Mouse (Mus musculus): ENCODE results near the gene Clic1. TPM values are rescaled to one million over a fixed set of nuclear protein-coding genes. Genes with fewer than 3 reads are reported as not detected.

Clic1 gene
- polyA plus RNA-seq, 1 experiment = 172 TPM

Other genes starting within 250 kb of the Clic1 start
- gene Cyp21a1, start 245.4 kb upstream of the Clic1 start, polyA plus RNA-seq (2012; ENCODE audit: low replicate concordance) = 0.26 and 0.85 TPM in 2 replicates
- gene Stk19, start 213.0 kb upstream of the Clic1 start, polyA plus RNA-seq (2012; ENCODE audit: low replicate concordance) = 35.1 and 41.2 TPM in 2 replicates
- gene Dxo, start 212.9 kb upstream of the Clic1 start, polyA plus RNA-seq (2012; ENCODE audit: low replicate concordance) = 64.7 and 107 TPM in 2 replicates
- gene Skiv2l, start 199.8 kb upstream of the Clic1 start, polyA plus RNA-seq (2012; ENCODE audit: low replicate concordance) = 73.9 and 94.6 TPM in 2 replicates
- 110 and 113 TPM in 2 replicates for gene Nelfe, start 199.6 kb upstream of the Clic1 start, polyA plus RNA-seq (2012; ENCODE audit: low replicate concordance)
- gene Cfb, start 187.4 kb upstream of the Clic1 start, polyA plus RNA-seq (2012; ENCODE audit: low replicate concordance) = 0.42 and 1.0 TPM in 2 replicates
- gene Zbtb12, start 170.5 kb upstream of the Clic1 start, polyA plus RNA-seq (2012; ENCODE audit: low replicate concordance) = 12.3 and 13.4 TPM in 2 replicates
- gene Gm20547, start 167.9 kb upstream of the Clic1 start, polyA plus RNA-seq (2012; ENCODE audit: low replicate concordance) = 0.10 TPM in 1 of 2 replicates, not detected in the other
- 1.6 and 6.5 TPM in 2 replicates for gene C2, start 151.7 kb upstream of the Clic1 start, polyA plus RNA-seq (2012; ENCODE audit: low replicate concordance)
- 299 and 719 TPM in 2 replicates for gene Ehmt2, start 151.5 kb upstream of the Clic1 start, polyA plus RNA-seq (2012; ENCODE audit: low replicate concordance)
- gene Slc44a4, start 135.5 kb upstream of the Clic1 start, polyA plus RNA-seq (2012; ENCODE audit: low replicate concordance) = not detected in 2 replicates
- gene Neu1, start 118.7 kb upstream of the Clic1 start, polyA plus RNA-seq (2012; ENCODE audit: low replicate concordance) = 46.6 and 61.8 TPM in 2 replicates
- 3.0 and 6.4 TPM in 2 replicates for gene Hspa1b, start 90.7 kb upstream of the Clic1 start, polyA plus RNA-seq (2012; ENCODE audit: low replicate concordance)
- not detected in 2 replicates for gene Gm20481, start 80.1 kb upstream of the Clic1 start, polyA plus RNA-seq (2012; ENCODE audit: low replicate concordance)
- gene Hspa1a, start 77.8 kb upstream of the Clic1 start, polyA plus RNA-seq (2012; ENCODE audit: low replicate concordance) = 0.68 and 2.2 TPM in 2 replicates
- gene Hspa1l, start 77.3 kb upstream of the Clic1 start, polyA plus RNA-seq (2012; ENCODE audit: low replicate concordance) = not detected in 2 replicates
- 51.7 and 75.3 TPM in 2 replicates for gene Lsm2, start 68.1 kb upstream of the Clic1 start, polyA plus RNA-seq (2012; ENCODE audit: low replicate concordance)
- gene Vars, start 49.0 kb upstream of the Clic1 start, polyA plus RNA-seq (2012; ENCODE audit: low replicate concordance) = 768 and 1,214 TPM in 2 replicates
- 0.51 and 1.3 TPM in 2 replicates for gene Vwa7, start 33.4 kb upstream of the Clic1 start, polyA plus RNA-seq (2012; ENCODE audit: low replicate concordance)
- 93.8 and 249 TPM in 2 replicates for gene Sapcd1, start 21.9 kb upstream of the Clic1 start, polyA plus RNA-seq (2012; ENCODE audit: low replicate concordance)
- gene Msh5, start 3.2 kb upstream of the Clic1 start, polyA plus RNA-seq (2012; ENCODE audit: low replicate concordance) = 54.6 and 127 TPM in 2 replicates
- gene Ddah2, start 9.1 kb downstream of the Clic1 start, polyA plus RNA-seq (2012; ENCODE audit: low replicate concordance) = 6.4 and 6.5 TPM in 2 replicates
- gene Ly6g6c, start 15.4 kb downstream of the Clic1 start, polyA plus RNA-seq (2012; ENCODE audit: low replicate concordance) = 0.17 TPM in 1 of 2 replicates, not detected in the other
- gene Mpig6b, start 16.2 kb downstream of the Clic1 start, polyA plus RNA-seq (2012; ENCODE audit: low replicate concordance) = 0.16 and 0.42 TPM in 2 replicates
- not detected in 2 replicates for gene Ly6g6e, start 26.9 kb downstream of the Clic1 start, polyA plus RNA-seq (2012; ENCODE audit: low replicate concordance)
- gene Ly6g6d, start 28.1 kb downstream of the Clic1 start, polyA plus RNA-seq (2012; ENCODE audit: low replicate concordance) = not detected in 2 replicates
- gene Ly6g6f, start 35.6 kb downstream of the Clic1 start, polyA plus RNA-seq (2012; ENCODE audit: low replicate concordance) = not detected in 2 replicates
- 115 and 170 TPM in 2 replicates for gene Abhd16a, start 39.3 kb downstream of the Clic1 start, polyA plus RNA-seq (2012; ENCODE audit: low replicate concordance)
- gene Ly6g5c, start 58.3 kb downstream of the Clic1 start, polyA plus RNA-seq (2012; ENCODE audit: low replicate concordance) = not detected in 2 replicates
- 0.24 and 0.66 TPM in 2 replicates for gene Ly6g5b, start 65.5 kb downstream of the Clic1 start, polyA plus RNA-seq (2012; ENCODE audit: low replicate concordance)
- gene Gpank1, start 71.5 kb downstream of the Clic1 start, polyA plus RNA-seq (2012; ENCODE audit: low replicate concordance) = 76.2 and 161 TPM in 2 replicates
- gene Csnk2b, start 72.1 kb downstream of the Clic1 start, polyA plus RNA-seq (2012; ENCODE audit: low replicate concordance) = 50.0 and 73.9 TPM in 2 replicates
- gene D17H6S53E, start 76.4 kb downstream of the Clic1 start, polyA plus RNA-seq (2012; ENCODE audit: low replicate concordance) = 21.2 and 21.9 TPM in 2 replicates
- gene Apom, start 82.1 kb downstream of the Clic1 start, polyA plus RNA-seq (2012; ENCODE audit: low replicate concordance) = 0.18 and 0.28 TPM in 2 replicates
- gene Bag6, start 85.2 kb downstream of the Clic1 start, polyA plus RNA-seq (2012; ENCODE audit: low replicate concordance) = 414 and 841 TPM in 2 replicates
- gene Prrc2a, start 114.9 kb downstream of the Clic1 start, polyA plus RNA-seq (2012; ENCODE audit: low replicate concordance) = 1,121 and 1,280 TPM in 2 replicates
- gene Aif1, start 126.1 kb downstream of the Clic1 start, polyA plus RNA-seq (2012; ENCODE audit: low replicate concordance) = 7.8 and 19.1 TPM in 2 replicates
- gene Lst1, start 138.5 kb downstream of the Clic1 start, polyA plus RNA-seq (2012; ENCODE audit: low replicate concordance) = 28.4 and 125 TPM in 2 replicates
- 883 and 1,534 TPM in 2 replicates for gene Ltb, start 144.5 kb downstream of the Clic1 start, polyA plus RNA-seq (2012; ENCODE audit: low replicate concordance)
- 8.2 and 10.3 TPM in 2 replicates for gene Tnf, start 152.0 kb downstream of the Clic1 start, polyA plus RNA-seq (2012; ENCODE audit: low replicate concordance)
- gene Lta, start 155.4 kb downstream of the Clic1 start, polyA plus RNA-seq (2012; ENCODE audit: low replicate concordance) = 20.2 and 29.6 TPM in 2 replicates
- gene Gm16181, start 170.9 kb downstream of the Clic1 start, polyA plus RNA-seq (2012; ENCODE audit: low replicate concordance) = not detected in 2 replicates
- gene Atp6v1g2, start 183.7 kb downstream of the Clic1 start, polyA plus RNA-seq (2012; ENCODE audit: low replicate concordance) = 2.8 and 6.8 TPM in 2 replicates
- gene Nfkbil1, start 185.8 kb downstream of the Clic1 start, polyA plus RNA-seq (2012; ENCODE audit: low replicate concordance) = 35.2 and 66.9 TPM in 2 replicates
- gene Ddx39b, start 191.8 kb downstream of the Clic1 start, polyA plus RNA-seq (2012; ENCODE audit: low replicate concordance) = 174 and 194 TPM in 2 replicates
- 496 and 1,202 TPM in 2 replicates for gene H2-D1, start 212.8 kb downstream of the Clic1 start, polyA plus RNA-seq (2012; ENCODE audit: low replicate concordance)